Mouse (Mus musculus): ENCODE data around the gene Isoc2a.

Isoc2a gene

DNA sequence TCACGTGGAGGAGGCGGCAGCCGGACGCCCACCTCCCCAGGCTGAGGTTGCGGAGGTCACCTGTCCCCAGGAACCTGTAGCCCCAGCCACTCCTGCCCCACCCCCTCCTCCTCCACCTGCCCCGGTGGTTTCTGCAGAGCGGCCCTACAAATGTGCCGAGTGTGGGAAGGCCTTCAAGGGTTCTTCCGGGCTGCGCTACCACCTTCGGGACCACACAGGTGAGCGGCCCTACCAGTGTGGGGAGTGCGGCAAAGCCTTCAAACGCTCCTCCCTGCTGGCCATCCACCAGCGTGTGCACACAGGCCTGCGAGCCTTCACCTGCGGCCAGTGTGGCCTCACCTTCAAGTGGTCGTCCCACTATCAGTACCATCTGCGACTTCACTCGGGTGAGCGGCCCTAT, 43.0 kb downstream of the Isoc2a start:
- DNase-seq = no peak

DNA sequence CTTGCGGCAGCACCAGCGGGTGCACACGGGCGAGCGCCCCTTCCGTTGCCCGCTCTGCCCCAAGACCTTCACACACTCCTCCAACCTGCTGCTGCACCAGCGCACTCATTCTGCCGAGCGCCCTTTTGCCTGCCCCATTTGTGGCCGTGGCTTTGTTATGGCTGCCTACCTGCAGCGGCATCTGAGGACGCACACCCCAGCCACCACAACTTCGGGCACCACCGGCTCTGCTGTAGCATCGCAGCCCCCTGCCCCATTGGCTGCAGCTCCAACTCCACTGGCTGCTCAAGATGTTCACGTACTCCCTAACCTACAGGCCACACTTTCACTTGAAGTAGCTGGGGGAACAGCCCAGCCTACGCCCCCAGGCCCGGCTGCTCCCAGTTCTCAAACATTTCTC, 43.5 kb downstream of the Isoc2a start:
- no peak for DNase-seq

DNA sequence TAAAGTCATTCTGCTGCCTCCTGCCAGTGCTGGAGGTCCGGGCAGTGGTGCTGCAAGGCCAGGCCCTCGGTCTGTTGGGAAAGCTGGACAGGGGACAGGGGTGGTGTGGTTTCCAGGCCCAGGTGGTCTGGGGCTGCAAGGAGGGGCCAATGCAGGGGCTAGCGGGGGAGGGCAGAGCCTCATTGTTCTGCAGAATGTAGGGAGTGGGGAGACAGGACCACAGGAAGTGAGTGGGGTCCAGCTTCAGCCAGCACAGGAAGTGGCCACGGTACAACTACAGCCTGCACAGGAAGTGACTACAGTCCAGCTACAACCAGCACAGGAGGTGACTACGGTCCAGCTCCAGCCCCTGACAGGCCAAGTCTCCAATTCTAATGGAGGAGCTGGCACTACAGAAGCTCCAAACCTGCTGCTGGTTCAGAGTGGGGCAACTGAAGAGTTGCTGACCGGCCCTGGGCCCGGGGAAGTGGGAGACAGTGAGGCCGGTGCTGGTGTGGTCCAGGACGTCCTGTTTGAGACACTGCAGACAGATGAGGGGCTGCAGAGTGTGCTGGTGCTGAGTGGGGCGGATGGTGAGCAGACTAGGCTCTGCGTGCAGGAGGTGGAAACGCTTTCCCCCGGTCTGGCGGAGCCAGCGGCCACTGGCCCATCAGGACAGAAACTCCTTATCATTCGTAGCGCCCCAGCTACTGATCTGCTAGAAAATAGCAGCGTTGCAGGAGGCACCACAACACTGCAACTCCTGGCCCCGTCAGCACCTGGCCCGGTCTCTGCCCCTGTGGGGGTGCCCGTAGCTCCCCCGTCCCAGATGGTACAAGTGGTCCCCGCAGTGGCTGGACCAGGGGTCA, 44.2 kb downstream of the Isoc2a start:
- no peak for DNase-seq

DNA sequence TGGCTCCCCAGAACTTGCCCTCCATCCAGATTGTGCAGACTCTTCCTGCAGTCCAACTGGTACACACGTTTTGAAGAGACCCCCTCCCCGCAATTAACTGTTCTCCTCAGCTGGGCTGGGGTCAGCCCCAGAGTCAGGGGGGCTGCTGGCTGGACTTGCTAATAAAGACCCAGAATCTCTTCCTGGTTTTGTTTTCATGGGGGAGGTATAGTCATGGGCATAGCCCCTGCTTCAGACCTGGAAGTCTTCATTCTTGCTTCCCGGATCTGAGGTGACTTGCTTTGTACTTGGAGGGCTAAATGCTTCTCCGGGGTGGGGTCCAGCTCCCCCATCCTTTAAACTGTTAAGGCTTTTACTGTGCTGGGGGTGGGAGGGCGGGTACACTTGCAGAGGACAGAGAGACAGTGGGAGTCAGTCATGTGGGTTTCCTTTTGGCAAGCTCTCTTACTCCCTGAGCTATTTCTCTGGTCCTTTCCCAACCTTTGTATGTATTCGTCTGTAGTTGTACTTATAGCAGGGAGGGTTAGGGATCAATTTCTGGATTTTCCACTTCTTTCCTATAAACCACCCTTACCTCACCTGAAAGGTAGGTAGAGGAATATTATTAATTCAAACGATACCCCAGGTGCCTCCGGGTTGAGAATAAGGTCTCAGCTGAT, 45.0 kb downstream of the Isoc2a start, which contains the start of gene Nat14:
Gene Nat14 (plus strand): TSS at position 205 of the 659 bp plus-strand sequence.
- no peak for DNase-seq

DNA sequence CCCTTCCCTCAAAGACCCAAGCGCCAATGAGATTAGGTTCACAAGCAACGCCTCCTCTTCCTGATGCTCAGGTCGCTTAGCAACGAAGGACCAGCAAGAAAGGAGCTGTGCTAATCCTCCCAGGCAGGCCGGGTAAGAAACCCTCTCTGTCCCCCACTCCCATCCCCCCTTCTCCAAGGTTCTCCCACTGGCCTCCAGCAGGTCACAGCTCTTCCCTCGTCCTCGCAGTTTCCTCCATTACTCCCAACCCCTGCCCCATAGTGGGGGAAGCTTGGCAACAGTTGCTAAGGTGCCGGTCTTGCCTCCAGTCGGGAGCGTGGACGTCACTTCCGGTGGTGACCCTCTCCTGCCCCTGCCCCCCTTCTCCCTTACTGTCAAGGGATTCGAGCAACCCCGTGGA, 45.6 kb downstream of the Isoc2a start:
- DNase-seq = peak; percentile 85 to 87

DNA sequence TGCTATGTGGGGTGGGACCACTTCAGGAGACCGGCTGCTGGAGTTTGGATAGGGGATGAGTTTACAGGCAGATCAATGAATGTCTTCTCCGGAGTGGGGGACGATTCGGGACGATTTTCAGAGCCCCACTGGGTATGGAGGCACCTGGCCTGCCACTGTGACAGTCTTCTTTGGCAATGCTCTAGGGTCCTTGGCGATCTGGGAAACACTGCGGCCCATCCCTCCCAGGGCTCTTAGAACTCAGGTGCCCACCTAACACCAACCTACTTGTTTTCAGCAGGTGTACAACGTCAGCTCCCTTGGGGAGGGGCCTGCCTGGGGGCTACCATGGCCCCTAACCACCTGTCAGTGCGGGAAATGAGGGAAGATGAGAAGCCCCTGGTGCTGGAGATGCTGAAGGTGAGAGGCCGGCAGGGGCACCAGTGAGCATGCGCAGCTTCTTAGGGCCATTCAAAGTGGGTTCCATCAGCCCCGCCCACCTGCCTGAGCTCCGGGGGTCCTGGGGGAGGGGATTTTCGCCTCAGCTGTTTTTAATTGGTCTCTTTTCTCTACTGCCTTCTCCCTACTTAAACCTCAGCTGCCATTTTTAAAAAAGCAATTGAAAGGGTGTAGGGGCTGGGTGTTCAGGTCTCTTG, 46.1 kb downstream of the Isoc2a start:
- DNase-seq = peak; percentile 81 to 90

DNA sequence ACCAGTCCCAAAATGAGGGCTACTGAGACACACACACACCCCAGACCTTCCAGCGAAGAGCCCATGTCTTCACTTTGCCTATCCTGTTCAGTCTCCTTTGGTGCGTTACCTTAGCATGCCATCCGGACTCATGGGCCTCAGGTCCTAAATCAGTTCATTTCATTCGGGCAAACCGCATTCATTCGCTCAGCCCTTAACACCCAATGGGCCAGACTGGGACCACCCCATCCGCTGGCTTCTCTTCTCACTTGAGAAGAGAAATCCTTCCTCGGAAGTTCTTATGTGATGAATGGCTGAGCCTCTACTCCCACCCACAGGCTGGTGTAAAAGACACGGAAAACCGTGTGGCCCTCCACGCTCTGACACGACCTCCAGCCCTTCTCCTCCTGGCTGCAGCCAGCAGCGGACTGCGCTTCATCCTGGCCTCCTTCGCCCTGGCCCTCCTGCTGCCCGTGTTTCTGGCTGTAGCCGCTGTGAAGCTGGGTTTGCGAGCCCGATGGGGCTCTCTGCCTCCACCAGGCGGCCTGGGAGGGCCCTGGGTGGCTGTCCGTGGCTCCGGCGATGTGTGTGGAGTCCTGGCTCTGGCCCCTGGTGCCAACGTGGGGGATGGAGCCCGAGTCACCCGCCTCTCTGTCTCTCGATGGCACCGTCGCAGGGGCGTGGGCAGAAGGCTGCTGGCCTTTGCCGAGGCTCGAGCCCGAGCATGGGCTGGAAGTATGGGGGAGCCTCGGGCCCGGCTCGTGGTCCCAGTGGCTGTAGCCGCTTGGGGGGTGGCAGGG, 46.8 kb downstream of the Isoc2a start:
- peak; percentile 73 to 78 for DNase-seq

DNA sequence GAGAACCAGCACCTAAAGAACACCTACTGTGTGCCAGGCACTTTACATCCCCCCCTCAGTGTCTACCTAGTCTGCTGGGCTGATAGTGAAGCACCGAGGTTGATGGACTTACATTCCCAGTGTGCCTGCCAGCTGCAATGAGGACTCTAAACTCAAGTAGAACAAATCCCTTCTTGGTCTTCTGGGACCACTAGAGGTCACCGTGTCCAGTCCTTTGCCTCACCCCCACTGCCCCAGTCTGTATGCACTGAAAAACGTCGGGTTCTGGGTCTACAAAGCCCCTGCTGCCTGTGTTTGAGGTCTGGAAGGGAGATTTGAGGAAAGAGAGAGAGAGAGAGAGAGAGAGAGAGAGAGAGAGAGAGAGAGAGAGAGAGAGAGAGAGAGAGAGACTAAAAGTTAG, 47.5 kb downstream of the Isoc2a start:
- no peak for DNase-seq

DNA sequence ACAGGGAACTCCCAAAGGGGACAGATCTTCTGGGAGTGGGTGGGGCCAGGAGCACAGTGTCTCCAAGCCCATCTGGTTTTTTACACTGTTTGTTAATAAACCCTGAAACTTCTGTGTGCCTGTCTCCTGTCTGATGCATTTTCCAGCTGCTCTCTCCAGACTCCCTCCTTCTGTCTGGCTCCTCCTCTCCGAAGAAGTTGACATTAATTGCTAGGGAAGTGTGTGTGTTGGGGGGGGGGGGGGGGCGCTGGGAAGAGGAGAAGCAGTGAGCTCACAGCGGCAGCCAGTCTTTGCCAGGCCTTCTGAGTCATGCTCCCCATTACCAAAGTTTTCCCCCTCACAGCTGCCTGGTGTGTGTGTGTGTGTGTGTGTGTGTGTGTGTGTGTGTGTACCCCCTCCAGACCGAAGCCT, 47.9 kb downstream of the Isoc2a start:
- no peak for DNase-seq

DNA sequence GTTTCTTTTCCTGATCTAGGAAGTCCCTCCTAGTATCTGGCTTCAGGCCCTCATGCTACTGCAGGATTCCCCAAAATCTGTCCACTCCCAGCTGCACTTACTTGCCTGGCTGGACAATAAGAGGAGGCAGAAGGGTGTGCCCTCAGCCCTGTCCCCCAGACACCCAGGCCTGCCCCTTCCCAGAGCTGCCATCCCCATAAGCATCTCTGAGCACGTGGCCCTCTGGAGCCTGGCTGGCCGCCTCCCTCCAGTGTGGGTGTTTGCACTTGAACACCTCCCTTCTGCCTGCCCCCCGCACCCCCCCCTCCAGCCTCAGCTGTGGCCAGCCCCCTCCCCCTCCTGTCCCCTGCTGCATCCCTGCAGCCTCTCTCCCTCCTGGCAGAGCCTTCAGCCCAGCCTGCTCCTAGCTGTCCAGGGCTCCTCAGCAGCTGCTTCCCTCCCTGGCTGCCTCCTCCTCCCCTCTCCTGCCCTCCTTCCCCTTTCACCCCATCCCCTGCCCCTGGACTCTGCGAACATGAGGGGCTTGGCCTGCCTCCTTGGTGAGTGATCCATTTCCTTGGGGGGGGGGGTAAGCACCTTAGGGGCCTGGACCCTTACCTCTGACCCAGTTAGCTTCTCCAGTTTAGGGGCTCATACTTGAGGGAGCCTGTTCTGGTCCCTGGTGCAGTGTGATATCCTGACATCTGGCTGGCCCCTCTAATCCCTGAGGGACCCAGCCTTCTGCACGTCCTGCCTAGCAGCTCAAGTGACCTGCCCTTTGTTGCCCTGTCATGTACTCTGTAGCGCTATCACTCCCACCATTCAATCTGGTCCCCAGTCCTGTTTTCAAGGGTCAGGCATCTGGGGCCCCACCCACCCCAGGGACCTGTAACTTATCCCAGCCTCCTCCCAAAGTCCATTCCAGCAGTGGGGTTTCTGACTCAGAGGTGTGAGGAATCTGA, 48.8 kb downstream of the Isoc2a start, which contains the start of gene Ssc5d:
Gene Ssc5d (plus strand): TSS at position 345 of the 941 bp plus-strand sequence.
- no peak for DNase-seq

DNA sequence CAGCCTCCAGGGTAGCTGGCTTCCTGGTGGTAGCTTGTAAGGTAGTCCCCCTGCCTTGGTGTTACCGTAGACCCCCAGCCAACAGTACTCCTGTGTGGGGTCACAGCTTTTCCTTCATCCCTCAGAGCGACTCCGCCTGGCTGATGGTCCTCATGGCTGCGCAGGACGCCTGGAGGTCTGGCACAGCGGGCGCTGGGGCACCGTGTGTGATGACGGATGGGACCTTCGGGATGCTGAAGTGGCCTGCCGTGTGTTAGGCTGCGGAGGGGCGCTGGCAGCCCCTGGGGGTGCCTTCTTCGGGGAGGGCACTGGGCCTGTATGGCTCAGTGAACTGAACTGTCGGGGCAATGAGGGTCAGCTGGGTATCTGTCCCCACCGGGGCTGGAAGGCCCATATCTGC, 49.9 kb downstream of the Isoc2a start:
- no peak for DNase-seq

DNA sequence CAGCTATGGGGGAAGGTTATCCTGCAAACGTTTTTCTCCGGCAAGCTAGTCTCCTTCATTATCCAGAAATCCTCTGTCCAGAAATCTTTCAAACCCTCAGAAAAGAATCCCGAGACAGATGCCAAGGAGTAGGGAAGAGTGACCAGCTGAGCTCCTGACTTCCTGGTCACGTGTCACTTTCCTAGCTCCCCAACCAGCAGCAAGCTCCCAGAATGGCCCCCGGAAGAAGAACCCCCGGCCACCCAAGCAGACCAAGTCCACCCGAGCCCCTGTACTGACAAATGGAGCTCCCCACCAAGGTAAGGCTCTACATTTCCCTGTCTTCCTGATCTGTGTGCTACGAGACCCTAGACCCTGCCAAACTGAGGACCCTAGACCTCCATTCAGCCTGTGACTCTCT, 50.8 kb downstream of the Isoc2a start:
- no peak for DNase-seq

DNA sequence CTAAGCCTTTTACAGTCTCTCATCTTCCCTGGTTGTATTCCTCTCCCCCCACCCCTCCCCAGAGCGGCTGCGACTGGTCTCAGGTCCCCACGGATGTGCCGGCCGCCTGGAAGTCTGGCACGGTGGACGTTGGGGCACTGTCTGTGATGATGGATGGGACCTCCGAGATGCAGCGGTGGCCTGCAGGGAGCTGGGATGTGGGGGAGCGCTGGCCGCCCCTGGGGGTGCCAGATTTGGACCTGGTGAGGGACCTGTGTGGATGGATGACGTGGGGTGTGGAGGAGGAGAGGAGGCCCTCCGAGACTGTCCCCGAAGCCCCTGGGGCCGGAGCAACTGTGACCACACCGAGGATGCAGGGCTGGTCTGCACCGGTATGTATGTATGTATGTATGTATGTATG, 51.4 kb downstream of the Isoc2a start:
- DNase-seq = no peak

DNA sequence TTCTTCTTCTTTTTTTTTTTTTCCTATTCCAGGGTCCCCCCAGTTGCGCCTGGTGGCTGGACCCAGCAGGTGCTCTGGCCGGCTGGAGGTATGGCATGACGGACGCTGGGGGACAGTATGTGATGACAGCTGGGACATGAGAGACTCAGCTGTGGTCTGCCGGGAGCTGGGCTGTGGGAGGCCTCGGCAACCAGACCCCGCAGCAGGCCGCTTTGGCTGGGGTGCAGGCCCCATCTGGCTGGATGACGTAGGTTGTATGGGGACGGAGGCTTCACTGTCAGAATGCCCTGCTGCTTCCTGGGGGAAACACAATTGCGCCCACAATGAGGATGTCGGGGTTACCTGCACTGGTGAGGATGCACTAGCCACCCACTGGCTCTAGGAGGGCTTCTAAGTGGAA, 56.1 kb downstream of the Isoc2a start:
- DNase-seq = no peak

DNA sequence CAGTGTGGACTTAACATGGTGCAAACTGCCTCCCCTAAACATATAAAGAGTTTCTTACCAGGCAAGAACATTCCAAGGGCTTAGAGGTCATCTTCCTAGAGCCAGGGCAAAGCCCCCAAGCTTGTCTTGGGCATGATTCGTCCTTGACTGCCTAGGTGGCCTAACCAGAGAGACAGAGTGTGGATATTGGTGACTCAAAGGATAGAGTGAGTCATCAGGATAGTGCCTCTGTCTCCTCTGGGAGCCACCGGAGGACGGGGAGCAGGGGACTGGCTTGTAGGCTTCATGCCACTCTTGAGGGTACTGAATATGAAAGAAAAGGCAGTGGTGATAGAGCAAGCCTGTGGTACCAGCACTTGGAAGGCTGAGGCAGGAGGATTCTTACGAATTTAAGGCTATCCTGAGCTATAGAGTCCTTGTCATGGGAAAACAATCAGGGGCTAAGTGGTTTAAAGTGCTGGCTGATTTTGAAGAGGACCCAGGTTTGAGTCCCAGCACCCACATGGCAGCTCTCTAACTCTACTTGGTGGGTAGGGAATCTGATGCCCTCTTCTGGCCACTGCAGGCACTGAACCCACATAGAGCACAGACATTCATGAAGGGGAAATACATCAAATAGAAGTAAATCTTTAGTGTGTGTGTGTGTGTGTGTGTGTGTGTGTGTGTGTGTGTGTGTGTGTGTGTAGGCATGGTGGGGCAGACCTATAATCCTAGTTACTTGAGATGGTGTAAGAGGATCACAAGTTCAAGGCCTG, 57.4 kb downstream of the Isoc2a start:
- DNase-seq = no peak

DNA sequence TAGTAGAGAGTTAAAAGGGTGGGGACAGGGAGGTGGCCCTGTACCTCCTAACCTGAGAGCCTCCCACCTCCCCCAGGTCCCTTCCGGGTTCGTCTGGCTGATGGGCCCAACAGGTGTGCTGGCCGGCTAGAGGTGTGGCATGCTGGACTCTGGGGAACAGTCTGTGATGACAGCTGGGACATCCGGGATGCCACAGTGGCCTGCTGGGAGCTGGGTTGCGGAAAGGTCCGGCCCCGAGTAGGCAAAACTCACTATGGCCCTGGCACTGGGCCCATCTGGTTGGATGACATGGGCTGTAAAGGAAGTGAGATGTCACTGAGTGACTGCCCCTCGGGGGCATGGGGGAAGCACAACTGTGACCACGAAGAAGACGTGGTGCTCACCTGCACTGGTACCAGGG, 59.9 kb downstream of the Isoc2a start:
- DNase-seq = no peak

DNA sequence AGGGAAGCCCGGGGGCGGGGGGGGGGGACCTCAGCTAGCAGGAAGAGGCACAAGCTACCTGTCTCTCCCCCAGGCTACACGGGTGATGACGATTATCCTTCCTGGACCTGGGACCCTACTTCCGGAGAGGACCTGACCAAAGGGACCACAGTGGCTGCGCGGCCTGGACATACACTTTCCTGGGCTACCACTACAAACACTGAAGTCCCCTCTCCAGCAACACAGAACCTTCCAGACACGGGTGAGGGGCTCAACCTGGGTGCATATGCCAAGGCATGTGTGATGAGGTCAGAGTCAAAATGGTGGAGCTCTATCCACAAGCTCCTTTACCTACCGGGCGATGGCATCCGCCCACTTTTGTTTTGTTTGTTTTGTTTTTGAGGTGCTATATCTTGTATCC, 60.4 kb downstream of the Isoc2a start:
- no peak for DNase-seq

DNA sequence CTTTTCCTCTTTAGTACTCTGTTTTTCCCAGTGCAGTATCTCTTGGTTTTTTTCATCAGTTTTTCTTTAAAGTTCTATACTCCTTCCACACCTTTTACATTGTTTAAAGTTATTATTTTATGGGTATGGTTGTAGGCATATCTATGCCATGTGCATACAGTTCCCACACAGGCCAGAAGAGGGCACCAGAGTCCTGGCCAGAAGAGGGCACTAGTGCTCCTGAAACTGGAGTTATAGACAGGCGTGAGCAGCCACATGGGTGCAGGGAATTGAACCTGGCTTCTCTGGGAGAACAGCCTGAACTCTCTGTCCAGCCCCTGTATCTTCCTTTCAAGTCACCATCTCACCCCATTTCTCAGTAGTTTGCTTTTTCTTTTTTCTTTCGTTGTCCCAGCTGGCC, 61.5 kb downstream of the Isoc2a start:
- DNase-seq = peak; percentile 80 to 89

DNA sequence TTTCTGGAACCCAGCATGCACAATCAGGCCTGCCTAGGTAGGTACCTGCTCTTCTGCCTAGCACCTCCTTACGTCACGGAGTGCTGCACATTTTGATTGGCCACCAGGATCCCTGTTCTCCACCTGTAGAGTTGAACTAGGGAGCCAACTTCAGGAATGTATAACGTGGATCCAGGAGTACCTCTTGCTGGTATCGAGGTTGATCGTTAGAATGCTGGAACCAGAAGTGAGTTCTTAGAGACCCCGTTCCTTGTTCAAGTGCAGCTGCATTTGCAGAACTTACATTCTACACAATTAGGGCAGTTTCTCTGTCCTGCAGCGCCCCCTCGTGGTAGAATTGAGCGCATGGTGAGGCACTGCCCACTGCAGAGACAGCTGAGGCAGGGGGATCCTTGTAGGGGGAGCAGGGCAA, 63.1 kb downstream of the Isoc2a start:
- DNase-seq = peak; percentile 87 to 88

DNA sequence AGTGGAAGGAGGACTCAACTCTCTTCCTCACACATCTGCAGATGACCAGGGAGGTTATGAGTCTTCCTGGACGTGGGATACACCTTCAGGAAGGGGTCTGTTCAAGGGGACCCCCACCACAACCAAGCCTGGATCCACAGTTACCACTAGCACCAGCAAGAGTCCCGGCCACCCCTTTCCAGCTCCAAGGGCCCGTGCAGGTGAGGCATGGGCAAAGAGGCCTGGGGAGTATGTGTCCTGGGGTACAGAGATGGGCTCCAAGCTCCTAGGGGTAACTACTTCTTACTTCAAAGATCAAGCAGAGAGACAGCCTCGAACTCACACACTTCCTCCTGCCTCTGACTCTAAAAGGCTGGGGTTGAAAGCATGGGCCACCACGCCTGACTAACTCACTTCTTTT, 65.7 kb downstream of the Isoc2a start:
- no peak for DNase-seq

DNA sequence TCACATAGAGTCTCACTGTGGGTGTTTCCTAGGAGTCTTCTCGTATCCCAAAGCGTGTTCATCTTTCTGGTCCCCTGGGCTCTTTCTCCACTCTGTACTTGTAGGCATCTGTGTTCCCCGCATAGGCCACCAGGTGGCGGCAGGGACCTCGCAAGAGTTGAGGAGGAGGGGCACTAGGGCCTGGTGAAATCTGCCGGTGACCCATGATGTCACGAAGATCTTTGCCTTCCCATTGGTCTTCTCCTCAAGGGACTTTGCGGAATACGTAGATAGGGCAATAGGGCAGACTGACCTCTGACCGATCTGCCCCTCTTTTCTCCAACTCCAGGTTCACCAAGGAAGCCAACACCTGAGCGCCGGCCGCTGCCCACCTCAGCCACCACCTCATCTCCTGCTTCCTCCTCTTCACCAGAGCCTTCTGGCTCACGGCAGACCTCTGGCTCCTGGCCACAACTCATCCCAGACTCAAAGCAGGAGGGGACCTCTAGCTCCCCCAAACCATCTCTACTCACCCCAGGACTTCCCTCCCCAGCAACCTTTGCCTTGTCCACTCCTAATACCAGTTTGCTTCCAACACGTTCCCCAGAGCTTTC, 66.4 kb downstream of the Isoc2a start:
- DNase-seq = peak; percentile 97
